Mouse (Mus musculus): ENCODE measurements around the gene Traf2.
"Not testable (repeated sequence)": the region's sequence is repeated elsewhere in the genome, so short reads cannot be mapped to it uniquely, and the experiment has no call there.

The Traf2 gene

DNA sequence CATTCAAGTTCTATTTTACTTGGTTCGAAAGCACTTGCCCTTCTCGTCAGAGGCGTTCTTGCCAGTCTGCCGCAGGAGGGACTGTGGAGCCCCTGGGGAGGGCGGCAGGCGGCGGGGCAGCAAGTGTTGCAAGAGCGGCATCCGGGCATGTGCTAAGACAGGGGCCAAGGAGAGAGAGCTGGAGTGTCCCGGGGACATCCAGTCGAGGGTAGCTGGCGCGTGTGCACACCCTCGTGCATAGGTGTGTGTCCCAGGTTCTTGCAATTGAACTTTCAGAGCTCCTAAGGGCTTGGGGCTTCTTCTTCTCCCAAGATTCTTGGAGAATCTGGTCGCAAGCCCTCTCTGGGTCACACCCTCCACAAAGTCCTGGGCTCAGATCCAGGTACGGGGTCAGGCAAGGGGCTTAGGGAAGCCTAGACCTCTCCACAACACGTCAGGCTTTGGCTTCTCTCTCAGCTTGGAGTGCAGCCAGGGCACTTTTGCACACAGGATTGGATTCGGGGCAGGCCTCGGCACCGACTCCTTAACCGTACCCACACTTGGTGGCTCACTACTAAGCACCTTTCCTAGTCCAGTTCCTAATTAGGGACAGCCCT is 28.8 kb upstream of the Traf2 start:
- peak; percentile 27 for DNase-seq (ENCODE audit: low spot score)

DNA sequence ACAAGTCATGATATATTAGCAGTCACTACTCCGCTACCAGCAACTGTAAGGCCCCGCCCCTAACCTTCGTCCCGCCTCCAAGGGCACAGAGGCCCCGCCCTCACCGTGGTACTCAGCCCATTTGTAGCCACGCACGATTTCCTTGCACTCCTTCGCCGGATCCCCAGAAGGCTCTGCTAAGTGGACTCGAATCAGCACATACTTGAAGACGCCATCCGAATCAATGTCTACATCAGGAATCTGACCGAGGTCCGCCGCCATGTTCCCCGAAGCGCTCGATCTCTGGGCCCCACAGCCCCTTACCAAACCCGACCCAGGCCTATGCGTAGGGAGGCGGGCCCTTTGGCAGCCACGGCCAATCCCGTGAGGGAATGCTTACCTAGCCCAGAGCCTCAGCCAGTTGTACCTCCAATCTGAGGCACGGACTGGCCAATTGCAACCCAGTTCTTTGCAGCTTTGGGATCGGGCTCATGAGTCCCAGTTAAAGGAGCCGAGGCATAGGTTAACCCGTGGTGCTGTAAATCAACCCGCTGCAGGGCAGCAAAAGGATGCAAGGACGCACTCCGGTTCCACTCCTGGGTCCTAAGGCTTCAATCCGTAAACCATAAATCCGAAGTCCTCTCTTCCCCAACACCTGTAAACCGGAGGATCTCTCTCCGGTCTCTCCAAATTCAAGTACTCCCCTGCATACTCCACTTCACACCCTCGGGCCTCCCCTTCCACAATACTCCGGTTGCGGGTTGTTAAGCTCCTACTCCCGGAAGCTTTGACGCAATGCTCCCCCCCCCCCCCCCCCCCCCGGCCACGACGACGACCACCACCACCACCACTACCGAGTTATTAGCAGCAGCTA is 28.1 kb upstream of the Traf2 start, which contains the start of the genes Mamdc4 and Phpt1:
Mamdc4 (minus strand) TSS at position 267 of the 853 bp plus-strand sequence.
Phpt1 (minus strand) TSS at position 646 of the 853 bp plus-strand sequence.
- peak; percentile 98 for DNase-seq (ENCODE audit: low spot score)

DNA sequence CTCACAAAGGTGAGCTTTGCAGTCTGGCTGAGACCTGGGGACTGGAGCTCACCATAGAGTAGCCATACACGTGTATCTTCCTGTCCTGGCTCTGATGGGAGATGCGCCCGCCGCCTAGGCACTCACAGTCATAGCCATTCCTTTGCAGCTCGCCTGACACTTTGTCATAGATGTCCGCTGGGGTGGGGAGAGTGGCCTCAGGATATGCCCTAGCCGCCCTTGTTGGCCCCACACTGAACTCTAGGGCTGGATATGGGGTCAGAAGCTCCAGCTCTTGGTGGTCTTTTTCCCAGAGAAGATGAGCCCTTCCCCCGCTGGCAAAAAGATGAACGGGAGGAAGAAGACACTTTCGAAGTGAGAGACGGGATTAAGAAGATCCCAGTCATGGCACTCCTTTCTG is 27.4 kb upstream of the Traf2 start:
- DNase-seq (ENCODE audit: low spot score), result no peak

DNA sequence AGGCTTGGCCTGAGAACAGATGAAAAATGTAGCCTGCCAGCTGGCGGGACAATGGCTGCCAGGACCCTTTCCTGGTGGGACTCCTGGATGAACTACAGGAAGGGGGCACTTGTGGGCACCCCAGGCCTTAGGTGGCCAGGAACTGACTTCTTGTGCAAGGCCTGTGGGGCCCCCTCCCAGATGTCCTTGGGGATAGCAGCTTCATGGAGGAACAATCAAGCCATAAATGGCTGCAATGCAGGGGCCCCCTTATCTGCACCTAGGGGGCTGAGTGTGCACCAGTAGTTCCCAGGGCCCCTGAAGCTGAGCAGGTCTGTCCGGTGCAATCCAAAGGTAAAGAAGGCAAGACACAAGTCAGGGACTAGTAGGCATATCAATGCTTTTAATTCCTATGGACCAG is 26.3 kb upstream of the Traf2 start:
- no peak for DNase-seq (ENCODE audit: low spot score)

DNA sequence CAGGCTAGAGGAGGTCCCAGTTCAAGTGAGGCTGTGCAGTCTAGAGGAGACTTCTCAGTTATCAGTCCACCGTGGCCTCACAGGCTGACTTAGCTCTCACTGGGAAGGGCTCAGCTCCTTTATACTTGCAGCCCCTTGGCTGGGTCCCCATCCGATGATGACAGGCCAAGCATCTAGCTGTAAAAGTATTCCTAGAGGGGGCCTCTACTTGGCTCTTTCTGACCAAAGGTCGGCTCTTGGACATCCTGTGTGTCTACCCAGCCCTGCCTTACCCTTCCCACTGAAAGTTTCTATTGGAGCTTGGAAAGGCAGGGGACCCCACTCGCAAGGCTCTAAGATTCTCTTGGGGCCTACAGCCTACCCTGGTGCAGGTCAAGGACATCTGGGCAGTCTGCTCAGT is 24.5 kb upstream of the Traf2 start:
- no peak for DNase-seq (ENCODE audit: low spot score)

DNA sequence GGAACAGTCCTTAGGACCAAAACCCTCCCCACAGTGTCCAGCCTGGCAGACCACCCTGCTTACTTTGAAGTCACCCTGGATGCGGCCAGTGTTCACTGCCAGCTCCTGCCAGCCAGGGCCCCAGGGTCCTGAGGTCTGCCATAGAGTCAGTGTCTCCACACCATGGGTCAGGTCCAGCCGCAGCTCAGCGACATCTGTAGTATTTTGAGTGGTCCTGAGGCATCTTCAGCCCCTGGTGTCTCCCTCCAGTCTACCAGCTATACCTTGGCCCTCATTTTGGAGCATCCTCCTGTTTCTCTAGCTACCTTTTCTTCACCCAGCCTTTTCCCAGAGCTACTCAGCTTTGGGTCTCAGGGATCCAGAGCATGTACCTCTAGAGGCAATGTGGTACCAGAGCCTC is 22.6 kb upstream of the Traf2 start:
- no peak for DNase-seq (ENCODE audit: low spot score)

DNA sequence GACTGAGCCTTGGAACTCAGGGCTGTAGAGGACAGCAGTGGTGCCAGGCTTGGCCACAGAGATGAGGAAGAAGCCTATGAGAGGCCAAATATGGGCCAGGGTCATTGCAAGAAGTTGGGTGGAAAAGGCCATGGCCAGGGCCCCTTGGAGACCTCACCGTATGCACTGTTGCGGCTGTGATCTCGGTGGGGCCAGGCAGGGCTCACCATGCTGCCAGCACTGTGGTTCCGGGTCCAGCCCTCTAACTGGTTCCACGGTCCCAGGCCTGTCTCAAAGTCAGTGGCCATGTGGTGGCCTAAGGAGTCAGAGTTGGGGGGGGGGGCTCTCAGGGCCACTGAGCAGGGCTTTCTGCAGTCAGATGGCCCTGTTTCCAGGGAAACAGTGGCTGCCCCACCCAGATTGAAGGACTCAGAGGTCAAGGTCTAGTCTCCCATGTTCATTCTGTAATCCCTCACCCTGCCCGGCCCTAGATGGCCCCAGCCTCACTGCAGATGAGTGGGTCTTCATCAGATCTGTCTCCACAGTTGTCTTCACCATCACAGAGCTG is 21.8 kb upstream of the Traf2 start:
- no peak for DNase-seq (ENCODE audit: low spot score)

DNA sequence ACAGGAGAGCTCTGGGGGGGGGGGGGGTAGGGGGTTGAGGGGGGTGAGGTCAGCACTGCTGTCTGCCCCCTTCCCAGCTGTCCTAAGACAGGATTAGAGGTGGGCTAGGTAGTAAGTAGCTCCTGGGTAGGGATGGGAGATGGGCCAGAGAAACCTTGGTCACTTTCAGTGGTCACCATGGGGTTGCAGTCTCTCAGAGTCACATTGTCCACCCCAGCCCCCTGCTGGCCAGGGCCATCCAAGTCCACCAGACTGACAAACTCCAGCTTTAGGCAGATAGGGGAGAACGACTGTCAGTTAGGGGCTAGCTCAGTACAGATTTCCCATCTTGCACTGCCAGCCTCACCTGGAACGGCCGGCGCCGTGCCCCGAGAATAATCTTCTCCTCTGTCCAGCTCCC is 19.8 kb upstream of the Traf2 start:
- no peak for DNase-seq (ENCODE audit: low spot score)

DNA sequence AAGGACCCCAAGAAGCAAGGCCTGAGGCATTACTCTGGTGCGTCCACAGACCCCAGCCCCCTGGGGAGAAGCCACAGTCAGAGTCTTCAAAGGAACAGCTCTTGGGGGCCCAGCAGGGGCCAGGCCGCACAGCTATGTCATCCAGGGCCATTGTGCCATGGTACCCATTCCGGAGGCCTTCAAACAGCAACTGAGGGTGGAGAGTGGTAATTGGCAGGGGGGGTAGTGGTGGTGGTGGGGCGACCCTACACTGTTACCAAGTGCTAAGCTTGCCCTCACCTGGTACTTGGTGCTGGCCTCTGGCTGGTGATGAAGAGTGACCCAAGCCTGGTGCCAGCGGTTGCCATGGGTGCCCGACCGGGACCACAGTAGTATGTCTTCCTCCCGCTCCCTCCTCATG is 19.0 kb upstream of the Traf2 start:
- no peak for DNase-seq (ENCODE audit: low spot score)

DNA sequence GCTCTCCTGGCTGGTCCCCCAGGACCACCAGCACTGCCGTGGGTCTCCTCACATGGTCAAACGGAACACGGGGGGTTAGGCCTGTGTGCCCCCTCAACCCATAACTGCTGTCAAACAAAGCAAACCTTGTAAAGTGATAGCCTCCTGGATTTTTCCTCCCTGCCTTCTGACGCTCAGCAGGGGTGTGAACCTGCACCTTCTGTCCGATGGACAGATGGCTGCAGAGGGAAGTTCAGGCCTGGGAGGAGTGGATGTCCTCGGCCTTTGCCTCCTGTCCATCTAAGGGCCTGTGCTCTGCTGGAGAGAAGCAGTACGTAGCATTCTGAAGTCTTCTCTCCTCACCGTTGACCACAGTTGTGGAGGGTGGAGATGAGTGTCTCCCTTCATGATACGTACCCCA is 15.2 kb upstream of the Traf2 start:
- no peak for DNase-seq (ENCODE audit: low spot score)

DNA sequence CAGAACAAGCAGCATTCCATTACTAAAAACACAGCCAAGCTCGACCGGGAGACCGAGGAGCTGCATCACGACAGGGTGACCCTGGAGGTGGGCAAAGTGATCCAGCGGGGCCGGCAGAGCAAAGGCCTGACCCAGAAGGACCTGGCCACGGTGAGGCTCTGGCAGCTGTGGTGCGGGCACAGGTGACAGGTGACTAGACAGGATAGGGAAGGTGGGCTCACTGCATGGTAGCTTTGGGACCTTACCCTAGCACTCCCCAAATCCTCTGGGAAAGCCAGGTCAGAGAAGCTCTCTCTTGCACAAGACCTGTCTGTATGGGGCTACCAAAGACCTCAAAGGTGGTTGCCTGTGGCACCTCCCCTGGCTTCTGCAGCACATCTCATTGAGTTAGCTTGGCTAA is 13.8 kb upstream of the Traf2 start:
- DNase-seq (ENCODE audit: low spot score), result no peak

DNA sequence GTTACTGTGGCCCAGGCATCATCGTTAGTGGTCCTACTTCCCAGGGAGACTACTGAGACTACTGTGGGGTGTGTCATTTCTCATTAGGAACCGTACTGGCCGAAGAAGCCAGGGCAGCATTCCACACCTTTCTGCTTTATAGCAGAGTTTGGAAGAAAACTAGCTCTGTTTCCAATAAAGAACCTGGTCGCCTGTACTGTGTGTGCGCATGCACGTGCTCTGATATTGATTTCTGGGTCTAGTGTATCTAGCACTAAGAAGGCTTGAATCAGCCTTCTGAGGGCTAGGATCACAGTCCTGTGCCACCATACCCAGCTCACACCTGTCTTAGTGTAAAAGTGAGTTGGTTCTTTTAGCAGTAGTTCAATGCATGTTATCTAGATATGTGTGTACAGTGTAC is 12.0 kb upstream of the Traf2 start:
- DNase-seq (ENCODE audit: low spot score), result no peak

DNA sequence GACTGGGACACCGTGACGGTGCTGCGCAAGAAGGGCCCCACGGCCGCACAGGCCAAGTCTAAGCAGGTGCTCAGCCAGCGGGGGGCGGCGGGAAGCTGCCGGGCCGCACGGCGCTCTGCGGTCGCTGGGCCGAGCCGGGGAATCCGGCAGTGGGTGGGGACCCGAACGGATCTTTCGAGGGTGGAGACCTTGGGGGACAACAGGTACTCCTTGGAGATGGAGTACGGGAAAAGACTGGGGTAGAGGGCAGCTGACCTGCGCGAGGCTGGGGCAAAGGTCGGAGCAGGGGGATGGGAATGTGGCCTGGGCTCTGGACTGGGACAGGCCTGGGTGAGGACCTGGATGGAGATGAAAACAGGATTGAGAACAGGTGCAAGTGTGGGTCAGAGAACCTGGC is 11.2 kb upstream of the Traf2 start:
- no peak for DNase-seq (ENCODE audit: low spot score)

DNA sequence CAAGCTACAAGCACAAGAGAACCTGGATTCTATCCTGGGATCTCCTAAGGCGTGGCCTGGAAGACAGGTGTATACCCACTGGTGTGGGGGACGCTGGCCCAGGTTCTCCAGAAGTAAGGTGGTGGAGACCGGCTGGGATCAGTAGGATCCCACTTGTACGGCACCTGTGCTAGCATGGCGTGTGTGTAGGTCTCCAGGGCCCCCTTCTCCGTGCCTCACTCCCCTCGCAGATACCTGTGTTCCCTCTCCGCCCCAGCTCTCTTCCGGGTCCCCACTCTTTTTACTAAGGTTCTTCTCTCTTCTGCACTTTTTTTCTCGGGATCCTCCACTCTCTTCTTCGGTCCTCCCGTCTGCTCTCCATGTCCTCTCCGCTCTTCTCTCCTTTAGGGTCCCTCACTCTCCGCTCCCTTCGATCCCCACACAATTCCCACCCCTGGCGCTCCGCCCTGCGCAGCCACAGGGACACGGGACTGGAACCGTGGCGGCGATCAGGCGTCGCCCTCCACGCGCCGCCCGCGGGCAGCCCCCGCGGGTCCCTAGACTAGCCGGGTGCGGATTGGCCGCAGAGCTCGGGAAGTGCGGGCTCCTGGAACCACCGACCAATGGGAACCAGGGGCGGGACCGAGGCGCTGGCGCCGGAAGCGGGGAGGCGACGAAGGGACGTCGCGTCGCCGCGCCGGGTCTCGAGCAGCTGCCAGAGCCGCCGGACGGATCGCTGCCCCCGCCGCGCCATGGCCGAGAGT is 10.7 kb upstream of the Traf2 start, which contains the start of gene Edf1:
Edf1 (plus strand) TSS at position 627 of the 743 bp plus-strand sequence.
- DNase-seq (ENCODE audit: low spot score), result peak; percentile 96

DNA sequence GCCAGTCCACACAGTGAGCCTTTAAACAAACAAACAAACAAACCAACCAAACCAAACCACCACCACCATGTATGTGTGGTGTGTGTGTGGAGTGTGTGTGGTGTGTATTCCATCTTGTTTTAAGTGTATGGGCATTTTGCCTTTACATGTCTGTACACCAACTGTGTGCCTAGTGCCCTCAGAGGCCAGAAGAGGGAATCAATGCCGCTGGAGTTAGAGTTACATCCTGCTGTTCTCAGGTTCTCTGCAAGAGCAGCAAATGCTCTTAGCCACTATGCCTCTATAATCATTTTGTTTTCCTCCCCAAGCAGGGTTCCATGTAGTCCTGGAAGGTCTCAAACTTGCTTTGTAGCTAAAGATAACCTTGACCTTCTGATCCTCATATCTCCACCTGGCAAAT is 9.6 kb upstream of the Traf2 start:
- DNase-seq (ENCODE audit: low spot score), result no peak

DNA sequence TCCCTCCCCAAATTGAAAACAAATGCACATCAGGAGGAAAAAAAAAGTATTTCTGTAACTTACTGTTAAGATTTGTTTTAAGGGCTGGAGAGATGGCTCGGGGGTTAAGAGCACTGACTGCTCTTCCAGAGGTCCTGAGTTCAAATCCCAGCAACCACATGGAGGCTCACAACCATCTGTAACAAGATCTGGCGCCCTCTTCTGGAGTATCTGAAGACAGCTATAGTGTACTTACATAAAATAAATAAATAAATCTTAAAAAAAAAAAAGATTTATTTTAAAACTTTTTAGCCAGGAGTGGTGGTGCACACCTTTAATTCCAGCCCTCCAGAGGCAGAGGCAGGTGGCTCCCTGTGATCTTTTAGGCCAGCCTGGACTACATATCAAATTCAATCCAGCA is 8.7 kb upstream of the Traf2 start:
- DNase-seq (ENCODE audit: low spot score), result not testable (repeated sequence)

DNA sequence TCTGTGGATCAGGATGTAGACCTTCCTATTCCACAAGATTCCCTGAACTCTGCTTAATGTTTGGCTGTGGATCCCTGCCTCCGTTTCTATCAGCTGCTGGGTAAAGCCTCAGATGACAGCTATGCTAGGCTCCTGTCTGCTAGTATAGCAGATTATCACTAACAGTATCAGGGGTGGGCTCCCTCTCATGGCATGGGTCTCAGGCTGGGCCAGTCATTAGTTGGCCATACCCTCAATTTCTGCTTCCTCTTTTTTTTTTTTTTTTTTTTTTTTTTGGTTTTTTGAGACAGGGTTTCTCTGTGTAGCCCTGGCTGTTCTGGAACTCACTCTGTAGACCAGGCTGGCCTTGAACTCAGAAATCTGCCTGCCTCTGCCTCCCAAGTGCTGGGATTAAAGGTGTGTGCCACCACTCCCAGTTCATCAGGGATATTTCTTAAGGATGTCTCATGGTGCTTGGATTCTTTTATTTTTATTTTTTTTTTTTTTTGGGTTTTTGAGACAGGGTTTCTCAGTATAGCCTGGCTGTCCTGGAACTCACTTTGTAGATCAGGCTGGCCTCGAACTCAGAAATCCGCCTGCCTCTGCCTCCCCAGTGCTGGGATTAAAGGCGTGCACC is 6.5 kb upstream of the Traf2 start:
- DNase-seq (ENCODE audit: low spot score), result not testable (repeated sequence)

DNA sequence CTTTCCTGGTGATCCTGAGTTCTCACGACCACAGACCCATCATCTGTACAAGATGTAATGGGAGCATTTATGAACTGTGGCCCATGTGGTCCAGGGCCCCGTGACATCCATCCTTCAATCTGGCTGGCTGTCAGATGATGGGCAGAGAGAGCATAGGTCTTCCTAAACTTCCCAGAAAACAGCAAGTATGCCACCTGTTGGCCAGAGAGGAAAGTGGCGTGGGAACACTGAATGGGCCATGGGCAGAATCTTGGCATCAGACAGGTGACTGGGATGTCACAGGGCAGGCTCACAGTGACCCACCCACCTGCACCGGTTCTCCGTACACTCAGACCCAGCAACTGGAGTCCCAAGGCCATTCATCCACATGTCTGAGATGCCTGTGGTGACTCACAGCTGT is 4.4 kb upstream of the Traf2 start:
- peak; percentile 72 for DNase-seq (ENCODE audit: low spot score)

DNA sequence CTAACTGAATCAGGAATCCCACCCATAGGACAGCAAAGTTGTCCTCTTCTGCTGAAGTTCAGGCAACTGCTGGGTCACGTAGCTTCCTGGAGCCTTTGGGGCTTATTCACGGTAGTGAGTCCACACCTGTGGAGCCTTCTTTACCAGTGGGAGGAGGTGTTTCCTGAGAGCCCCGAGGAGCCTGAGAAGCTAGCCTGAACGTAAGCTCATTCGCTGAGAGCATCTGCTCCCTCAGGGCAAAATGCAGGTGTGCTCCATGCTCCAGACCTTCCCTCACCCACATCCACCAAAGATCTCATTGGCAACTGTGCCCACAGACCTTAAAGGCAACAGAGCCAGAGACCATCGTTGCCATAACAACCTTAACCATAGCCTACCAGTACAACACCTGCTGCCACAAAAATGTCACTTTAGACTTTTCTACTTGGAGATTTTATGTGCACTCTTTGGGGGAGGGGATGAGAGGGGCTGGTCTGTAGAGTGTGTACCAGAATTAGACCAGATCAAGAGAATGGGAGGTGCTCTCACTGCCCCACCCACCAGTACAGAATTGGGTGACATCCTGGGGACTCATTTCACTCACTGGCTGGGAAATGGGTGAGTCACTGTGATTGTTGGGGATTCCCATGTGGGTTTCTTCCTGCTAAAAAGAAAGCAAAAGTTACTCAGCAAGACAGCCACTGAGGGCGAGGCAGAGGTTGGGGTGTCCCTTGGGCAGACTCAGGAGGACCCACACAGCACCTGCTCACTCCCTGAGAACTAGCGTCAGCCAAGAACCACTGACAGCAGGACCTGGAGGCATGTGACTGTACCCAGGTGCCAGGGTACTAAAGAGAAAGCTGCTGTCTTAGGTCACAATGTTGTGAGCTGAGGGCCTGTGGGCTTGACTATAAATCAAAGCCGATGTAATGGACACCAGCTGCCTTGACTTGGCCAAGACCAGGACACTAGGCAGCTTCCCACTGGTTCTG is 2.6 kb upstream of the Traf2 start:
- DNase-seq (ENCODE audit: low spot score), result no peak

DNA sequence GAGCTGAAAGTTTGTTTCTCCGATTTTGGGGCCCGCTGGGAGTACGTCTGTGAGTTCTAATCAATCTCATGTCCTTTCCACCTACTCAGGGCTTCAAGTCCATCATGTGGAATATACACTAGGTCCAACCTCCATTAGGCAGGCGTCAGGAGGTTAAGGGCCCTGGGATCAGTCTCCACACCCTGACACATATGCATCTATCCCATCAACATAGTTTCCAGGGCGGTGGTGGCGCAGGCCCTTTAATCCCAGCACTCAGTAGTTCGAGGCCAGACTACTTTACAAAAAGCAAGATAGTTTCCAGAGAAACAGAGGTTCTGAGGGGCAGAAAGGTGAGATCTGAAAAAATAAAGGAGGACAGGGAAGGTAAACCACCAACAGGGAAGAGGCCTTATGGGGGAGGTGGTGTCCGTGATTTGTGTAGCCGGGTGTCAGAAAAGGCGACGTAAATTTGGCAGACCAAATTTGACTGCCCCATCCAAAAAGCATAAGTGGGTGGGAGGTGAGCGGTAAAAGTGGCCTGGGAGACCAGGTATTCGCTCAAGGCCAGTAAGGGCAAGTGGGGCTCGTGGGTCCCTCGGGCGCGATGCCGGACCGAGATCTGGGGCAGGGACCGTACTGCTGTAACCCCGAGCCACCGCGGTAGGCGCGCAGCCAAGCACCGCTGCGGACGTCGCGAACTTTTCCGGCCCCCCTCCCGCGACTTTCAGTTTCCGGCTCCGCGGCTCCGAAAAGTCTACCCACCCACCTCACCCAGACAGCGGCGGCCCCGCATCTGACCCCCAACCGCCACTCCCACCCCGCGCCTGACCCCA is 537 bp downstream of the Traf2 start:
- DNase-seq (ENCODE audit: low spot score), result no peak

All from retina, embryonic 14.5 days (tissue).